Mouse (Mus musculus): ENCODE results near the gene Pde8b. TPM values are rescaled to one million over a fixed set of nuclear protein-coding genes. Genes with fewer than 3 reads are reported as not detected.

The Pde8b gene
- total RNA-seq, 2 experiments from 2014 or later = 64.7 to 69.2 TPM

- DNase-seq (ENCODE audit: low spot score in 2 of 2) = no peak
Measured at GRCm38 (mm10) chr13:95160211-95160610, 89.9 kb downstream of the Pde8b start.

- DNase-seq (ENCODE audit: low spot score in 2 of 2) = no peak
Measured at GRCm38 (mm10) chr13:95158986-95159385, 91.2 kb downstream of the Pde8b start.

DNA sequence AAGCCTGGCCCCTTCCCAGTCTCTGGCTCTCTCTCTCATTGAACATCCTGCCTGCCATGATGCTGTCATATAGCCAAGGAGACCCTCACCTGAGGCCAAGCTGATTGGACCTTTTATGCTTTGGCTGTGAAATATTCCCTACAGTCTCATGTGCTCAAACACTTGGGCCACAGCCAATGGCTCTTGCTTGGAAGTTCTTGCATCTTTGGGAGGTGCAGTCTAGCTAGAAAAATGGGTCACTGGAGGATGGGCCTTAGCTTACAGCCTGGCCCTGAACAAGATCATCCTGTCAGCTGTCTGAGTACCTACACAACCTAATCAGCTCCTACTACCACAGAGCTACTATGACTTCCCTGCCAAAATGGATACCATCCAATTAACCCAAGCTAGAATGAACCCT, 105.4 kb downstream of the Pde8b start:
- no peak for DNase-seq (ENCODE audit: low spot score in 2 of 2)

- DNase-seq (ENCODE audit: low spot score in 2 of 2) = no peak
Measured at GRCm38 (mm10) chr13:95140460-95141079, 109.6 kb downstream of the Pde8b start.

DNA sequence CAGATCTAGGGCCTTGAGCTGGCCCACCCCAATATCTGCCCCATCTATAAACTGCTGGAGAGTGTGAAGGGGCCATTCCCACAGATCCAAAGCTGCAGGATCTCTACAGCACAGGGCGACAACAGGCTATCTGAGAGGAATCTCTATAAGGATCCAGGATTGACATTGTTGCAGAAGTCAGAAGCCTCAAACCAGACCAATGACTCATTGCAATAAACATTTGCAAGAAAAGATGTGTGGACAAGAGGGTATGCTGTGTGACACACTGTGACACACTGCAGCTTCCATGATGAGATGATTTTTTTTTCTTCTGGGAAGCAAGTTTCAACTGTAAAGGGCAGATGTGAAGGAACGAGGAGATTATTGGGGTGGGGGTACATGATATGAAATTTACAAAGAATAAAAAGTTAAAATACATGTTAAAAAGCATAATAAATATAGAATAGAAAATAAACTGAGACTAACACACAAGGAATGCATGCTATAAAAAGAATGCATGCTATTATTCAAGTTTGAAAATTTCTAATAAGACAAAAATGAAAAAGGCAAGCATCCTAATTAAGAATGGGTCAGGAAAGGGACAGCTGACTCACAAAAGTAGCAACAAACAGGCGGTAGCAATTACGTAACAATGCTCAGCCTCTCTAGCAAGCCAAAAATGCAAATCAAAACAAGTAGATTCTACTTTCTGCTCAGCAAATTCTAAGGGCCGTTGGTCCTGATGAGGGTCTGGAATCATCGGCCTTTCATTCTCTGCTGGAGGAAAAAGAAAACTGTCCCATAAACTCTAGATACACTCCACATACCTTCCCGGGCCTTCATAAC, 114.6 kb downstream of the Pde8b start:
- no peak for DNase-seq (ENCODE audit: low spot score in 2 of 2)

- peak in 1 of 2 experiments; percentile 37 for DNase-seq (ENCODE audit: low spot score in 2 of 2)
Measured at GRCm38 (mm10) chr13:95131848-95132247, 118.3 kb downstream of the Pde8b start.

GRCm38 (mm10) chr13:95131041-95131440, 119.1 kb downstream of the Pde8b start:
- DNase-seq (ENCODE audit: low spot score in 2 of 2) = no peak

- no peak for DNase-seq (ENCODE audit: low spot score in 2 of 2)
Measured at GRCm38 (mm10) chr13:95127288-95127687, 122.8 kb downstream of the Pde8b start.

DNA sequence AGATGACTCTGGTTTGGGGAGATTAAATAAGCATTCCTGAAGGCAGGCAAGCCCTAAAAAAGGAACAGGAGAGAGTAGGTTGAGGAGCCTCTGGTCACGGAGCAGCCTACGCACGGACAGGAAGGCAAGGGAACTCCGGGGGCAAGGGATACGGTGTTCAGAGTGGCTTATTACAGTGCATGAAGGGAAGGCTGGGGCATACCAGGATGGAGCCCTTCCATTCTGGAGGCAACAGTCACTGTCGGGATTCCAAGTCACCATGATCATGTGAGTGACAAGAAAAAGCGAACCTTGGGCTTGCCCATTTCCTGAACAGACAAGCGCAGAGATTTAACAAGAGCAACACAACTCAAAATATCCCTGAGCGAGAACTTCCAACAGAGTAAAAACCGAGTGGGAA, 123.3 kb downstream of the Pde8b start:
- no peak for DNase-seq (ENCODE audit: low spot score in 2 of 2)

- DNase-seq (ENCODE audit: low spot score in 2 of 2) = no peak
Measured at GRCm38 (mm10) chr13:95125546-95126215, 124.5 kb downstream of the Pde8b start.

- DNase-seq (ENCODE audit: low spot score in 2 of 2) = no peak
Measured at GRCm38 (mm10) chr13:95120570-95120969, 129.6 kb downstream of the Pde8b start.

- no peak for DNase-seq (ENCODE audit: low spot score in 2 of 2)
Measured at GRCm38 (mm10) chr13:95113763-95114162, 136.4 kb downstream of the Pde8b start.

DNA sequence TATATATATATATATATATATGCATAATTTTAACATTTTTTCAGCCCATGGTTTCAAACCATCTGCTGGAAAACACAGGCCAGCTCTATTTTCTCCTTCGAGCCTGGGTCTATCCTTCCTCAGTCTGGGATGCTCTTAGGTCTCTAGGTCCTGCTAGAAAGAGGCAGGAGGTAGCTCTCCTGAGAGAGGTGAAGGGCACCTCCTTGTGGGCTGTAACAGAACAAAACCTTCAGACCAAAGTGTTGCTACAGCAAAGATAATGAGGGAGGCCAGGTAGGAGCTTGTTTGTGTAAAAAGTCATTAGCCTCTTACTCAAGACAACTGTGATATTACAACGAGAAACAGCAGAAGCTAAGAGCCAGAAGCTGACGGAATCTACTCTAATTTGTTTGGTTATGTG, 140.6 kb downstream of the Pde8b start:
- DNase-seq (ENCODE audit: low spot score in 2 of 2) = no peak

- peak in 1 of 2 experiments; percentile 42 for DNase-seq (ENCODE audit: low spot score in 2 of 2)
Measured at GRCm38 (mm10) chr13:95108035-95108434, 142.1 kb downstream of the Pde8b start.

DNA sequence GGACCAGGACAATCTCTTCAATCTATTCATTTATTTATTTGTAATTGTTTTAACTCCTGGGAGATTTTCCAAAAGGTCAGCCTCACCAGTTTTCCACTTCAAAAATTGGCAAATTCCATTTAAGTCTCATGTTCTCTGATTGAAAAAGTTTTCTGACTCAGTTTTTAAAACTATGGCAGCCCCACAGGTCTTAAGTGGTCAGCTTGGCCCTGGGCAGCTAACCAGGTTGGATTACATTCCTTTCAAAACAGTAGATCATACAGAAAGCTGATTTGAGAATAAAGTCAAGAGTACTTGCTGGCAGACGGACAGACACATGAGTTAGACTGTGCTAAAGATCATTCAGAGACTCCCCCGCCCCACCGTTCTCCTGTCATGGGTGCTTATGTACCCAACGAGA, 145.3 kb downstream of the Pde8b start:
- no peak for DNase-seq (ENCODE audit: low spot score in 2 of 2)

DNA sequence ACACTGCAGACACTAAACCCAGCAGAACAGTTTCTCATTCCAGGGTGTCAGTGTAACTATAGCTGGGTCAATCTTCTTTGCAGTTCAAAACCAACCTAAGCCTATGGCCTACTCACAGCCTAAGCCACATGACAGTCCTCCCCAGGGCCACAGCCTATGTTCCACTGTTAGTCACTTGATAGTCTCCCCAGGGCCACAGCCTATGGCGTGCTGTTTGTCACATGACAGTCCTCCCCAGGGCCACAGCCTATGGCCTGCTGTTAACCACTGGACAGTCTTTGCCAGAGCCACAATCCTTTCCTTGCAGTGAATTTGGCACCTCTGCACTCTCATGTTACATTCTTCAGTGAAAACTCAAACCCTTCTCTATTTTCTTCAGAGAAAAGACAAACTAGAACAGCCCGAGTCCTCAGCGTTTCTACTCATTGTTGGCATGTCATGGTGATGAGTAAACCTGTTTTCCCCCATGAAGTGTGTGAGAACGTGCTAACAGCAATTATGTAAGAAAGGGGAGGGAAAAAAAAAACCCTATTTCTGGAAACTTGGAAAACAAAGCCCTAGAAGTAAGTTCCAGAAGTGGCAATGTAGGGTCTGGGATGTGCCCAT, 147.0 kb downstream of the Pde8b start:
- DNase-seq (ENCODE audit: low spot score in 2 of 2) = no peak

DNA sequence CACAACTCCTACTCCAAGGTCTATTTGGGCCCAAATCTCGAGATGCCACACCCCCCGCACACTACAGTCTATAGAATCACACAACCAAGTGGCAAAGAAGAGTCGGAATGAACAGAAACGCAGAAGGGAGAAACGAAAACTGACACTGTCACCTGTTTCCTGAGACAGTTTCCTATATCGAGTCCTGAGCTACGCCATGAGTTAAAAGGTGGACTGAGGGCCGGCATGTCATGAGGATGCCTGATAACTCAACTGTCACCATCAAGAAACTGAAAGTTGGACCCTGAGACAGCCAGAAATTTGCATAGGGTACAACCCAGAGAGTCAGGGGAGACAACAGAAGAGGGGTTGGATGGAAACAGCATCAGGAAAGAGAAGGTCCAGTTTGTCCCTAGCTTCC, 148.8 kb downstream of the Pde8b start:
- no peak for DNase-seq (ENCODE audit: low spot score in 2 of 2)

GRCm38 (mm10) chr13:95098931-95099720, 151.0 kb downstream of the Pde8b start:
- no peak for DNase-seq (ENCODE audit: low spot score in 2 of 2)

- DNase-seq (ENCODE audit: low spot score in 2 of 2) = no peak
Measured at GRCm38 (mm10) chr13:95096646-95097045, 153.5 kb downstream of the Pde8b start.

GRCm38 (mm10) chr13:95095860-95096259, 154.3 kb downstream of the Pde8b start:
- no peak for DNase-seq (ENCODE audit: low spot score in 2 of 2)
